Mouse (Mus musculus) cerebellum, postnatal 36 days (tissue): ENCODE data around the gene Gsap.
"Not testable (repeated sequence)": the region's sequence is repeated elsewhere in the genome, so short reads cannot be mapped to it uniquely, and the experiment has no call there.

Experiments
- DNase-seq, 2 experiments: peaks; one replicate each; pipeline ENCODE4 v3.0.0; 2021 to 2022; ENCODE audit warnings: mixed read lengths in 2 of 2

The Gsap gene

DNA sequence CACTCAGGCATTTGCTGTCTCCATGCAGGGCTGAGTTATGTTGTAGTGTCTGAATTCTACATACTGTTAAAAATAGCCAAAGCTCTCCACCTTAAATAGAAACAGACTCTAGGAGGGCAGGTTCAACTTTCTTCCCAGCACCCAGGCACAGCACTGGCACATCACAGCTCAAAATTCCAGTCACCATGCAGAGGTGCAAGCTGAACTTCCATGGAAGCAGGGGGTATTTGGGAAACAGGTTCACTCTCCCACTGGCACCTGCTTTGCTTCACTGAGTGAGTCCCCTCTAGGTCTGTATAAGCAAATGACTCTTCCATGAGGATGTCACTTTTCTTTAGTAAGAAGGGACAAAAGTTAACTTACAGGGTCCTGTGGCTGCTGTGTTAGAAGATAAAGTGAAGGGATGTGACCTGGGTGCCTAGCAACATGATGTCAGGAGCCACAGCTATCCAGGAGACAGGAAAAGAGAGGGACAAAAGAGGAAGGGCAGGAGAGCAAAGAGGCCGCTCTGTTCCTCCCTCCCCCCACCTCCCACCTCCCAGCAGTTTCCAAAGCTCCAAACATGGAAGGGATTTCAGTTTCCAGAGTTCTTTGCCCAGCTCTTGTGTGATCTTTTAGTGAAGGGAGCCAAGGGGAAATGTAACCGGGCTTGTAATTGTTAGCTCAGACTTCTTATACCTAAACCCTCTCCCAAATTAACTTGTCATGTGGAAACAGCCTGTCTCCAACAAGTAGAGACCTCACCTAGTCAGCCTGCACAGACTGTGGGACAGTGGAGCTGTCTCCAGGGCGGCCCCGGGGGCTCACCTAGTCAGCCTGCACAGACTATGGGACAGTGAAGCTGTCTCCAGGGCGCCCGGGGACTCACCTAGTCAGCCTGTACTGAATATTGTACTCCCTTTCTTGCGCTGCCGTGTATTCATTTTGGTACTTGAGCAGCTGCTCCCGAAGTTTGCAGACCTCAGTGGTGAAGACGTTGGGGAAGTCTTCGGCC is 143.9 kb downstream of the Gsap start:
- no peak for DNase-seq

DNA sequence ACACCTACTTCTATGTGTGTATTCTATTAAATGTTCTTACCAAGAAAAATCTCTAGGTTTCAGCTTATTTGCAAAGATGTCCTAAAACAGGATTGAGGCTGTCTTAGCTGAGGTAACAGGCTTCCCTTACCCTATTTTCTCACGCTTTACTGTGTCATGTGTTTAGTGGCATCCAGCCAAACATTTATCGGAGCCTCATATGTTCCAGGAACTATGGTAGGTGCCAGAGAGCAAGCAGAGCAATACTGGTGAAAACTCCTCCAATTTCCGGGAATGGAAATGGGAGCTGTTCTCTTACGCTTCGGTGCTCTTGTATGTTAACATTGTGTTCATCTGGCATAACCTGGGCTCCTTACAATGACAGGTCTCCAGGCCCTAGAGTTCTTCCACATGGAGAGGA is 145.6 kb downstream of the Gsap start:
- DNase-seq: no peak

DNA sequence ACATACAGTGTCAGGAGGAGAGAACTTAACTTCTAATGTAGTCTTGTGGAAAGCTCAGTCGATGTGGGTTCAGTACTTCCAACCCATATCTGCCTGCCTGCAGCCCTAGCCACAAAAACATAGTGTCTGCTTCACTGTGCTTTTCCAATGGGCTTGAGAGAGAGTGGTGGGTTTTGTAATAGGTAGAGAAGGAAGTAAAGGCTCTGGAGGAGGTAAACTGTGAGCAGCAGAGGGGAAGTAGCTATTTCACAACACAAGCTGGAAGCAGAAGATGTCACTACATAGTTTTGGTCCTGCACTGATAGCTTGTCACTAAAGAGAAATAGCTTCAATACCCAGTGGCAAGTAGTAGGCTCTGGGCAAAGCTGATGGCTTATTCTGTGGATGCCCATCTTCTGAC is 146.1 kb downstream of the Gsap start:
- DNase-seq: no peak

DNA sequence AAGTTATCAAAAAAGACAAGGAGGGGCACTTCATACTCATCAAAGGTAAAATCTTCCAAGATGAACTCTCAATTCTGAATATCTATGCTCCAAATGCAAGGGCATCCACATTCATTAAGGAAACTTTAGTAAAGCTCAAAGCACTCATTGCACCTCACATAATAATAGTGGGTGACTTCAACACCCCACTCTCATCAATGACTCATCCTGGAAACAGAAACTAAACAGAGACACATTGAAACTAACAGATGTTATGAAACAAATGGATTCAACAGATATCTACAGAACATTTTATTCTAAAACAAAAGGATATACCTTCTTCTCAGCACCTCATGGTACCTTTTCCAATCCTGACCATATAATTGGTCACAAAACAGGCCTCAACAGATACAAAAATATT is 156.2 kb downstream of the Gsap start:
- DNase-seq: not testable (repeated sequence)

DNA sequence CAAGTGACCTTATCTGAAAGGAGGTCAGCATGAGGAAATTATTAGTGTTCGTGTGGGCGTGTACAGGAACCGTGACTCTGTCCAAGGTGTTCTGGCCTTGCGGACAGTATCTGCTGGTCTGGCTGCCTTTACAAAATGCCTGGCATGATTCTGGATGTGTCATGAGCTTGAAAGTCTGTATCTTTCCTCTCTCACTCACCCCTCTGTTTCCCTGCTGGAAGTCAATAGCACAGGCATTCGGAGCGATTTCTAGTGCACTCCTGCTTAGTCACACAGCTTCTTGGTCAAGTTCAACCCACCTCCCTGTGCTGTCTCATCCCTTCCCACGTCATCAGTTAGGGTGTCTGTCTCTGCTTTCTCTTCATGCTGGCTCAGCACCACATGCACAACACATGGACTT is 162.3 kb downstream of the Gsap start:
- DNase-seq: no peak

DNA sequence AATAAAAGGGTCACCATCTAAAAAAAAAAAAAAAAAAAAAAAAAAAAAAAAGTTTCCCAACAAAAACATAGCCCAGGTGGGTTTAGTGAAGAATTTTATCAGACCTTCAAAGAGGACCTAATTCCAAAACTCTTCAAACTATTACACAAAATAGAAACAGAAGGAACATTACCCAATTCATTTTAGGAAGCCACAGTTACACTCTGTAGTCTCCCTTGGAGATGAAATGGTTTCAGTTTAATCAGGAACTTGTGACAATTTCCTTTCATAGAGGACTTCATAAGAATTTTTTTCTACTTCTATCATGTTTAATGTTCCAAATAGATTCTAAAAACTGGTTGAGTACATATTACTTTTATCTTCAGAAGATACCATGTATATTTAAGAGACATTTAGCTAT is 165.6 kb downstream of the Gsap start:
- no peak for DNase-seq

DNA sequence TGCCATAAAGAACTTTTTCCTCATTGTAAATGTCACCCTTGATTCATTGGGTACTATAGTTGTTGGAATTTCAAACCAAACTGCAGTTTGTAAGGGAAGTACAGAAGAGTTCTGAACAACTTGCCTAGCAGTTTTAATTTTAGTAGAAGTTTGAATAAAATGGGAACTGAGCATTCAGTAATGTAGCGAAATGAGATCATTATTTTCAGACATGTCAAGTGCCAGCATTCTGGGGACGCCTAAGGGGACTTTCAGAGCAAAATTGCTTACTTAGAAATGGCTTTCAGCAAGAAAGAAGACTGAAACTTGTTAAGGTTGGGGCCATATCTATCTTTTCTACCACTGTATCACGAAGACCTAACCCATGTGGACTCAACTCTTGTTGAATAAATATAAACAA is 172.6 kb downstream of the Gsap start:
- no peak for DNase-seq

DNA sequence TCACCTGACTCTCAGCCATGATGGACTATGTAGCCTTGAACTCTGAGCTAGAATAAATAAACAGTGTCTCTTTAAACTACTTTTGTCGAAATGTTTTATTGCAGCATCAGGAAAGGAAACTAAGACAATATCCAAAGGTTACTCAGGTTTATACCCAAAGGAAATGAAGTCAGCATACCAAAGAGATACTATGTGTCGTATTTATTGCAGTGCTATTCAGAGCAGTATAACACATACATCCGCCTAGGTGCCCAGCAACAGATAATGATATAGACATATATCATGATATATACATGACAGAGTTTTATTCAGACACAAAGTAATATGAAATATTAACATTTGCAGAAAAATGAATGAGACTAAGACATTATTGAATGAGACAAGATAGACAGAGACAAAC is 177.3 kb downstream of the Gsap start:
- no peak for DNase-seq
